Mouse (Mus musculus) NIH3T3 (cell line): ENCODE data around the gene Dnajb14.
"Not testable (repeated sequence)": the region's sequence is repeated elsewhere in the genome, so short reads cannot be mapped to it uniquely, and the experiment has no call there.

Source experiments
- DNase-seq: peaks from one replicate; pipeline ENCODE4 v3.0.0-alpha.2; 2012; ENCODE audit warnings: low read depth

Gene Dnajb14

DNA sequence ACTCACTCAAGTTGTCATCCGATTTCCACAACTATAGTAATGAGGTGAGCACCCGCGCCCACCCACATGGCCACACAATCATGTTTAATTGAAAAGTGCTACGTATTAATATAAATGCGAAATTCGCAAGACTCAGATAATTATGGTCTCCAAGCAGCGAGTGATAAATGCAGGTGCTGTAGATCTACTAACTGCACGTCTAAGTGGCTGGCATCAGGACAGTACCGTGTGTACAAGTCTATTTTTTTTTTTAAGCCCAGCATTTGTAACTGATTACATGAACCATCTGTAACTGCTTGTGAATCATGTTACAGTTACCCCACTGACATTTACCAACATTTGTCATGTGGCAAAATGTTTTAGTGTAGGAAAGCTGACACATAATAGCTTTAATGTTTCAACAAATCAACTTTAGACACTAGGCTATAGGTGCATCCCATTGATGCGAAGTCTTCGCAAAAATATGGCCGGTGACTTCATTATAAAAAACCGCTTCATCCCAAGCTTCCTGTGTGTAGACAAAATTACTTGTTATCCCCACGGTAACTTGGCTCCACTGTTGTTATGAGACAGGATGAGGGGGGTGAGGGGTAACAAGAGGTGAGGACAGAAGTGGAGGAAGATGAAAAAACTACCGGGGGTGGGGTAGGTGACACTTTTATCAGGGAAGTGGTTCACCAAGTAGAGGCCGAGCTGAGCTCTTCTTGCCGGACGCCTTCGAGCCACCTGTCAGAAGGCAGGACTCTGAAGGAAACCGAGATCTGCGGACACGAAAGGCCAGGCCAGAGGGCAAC, 3.9 kb upstream of the Dnajb14 start:
- peak; percentile 71 for DNase-seq

DNA sequence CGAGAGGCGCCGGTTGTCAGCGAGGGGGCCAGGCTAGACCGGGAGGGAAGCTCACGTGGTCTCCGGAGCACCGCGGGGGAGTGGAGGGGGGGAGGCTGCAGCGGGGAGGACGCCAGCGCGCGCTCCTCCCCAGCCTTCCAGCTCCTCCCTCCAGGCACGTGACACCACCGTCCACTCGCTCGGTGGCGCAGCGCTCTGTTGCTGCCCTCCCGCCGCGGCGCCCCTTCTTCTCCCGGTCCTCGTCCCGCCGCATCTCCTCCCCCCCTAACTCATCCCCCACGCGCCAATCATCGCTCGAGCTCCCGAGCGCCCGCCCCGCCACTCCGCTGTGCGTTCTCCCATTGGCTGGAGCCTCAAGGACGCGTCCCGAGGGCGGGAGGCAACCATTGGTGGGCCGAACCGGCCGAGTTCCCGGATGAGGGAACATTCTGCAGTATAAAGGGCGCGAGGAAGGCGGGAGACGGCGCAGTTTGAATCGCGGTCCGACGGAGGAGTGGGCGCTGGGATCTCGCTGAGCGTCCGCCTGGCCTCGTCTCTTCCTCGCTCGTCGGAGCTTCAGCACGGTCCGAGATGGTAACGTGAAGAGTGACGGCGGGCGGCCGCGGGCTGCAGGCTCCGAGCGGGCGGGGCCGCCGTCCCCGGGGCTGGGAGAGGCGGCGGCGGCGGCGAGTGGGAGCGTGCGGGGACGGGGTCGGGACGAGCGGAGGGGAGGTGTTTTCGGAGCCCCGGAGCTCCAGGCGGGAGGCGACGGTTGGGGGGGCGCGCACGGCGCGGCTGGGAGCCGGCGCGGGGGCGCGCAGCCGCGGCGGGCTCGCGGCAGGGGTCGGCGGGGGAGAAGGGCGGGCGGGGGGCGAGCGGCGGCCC, 3.1 kb upstream of the Dnajb14 start, which contains the start of gene H2afz:
Gene H2afz (plus strand): TSS at position 364 of the 864 bp plus-strand sequence.
- peak; percentile 99 for DNase-seq

DNA sequence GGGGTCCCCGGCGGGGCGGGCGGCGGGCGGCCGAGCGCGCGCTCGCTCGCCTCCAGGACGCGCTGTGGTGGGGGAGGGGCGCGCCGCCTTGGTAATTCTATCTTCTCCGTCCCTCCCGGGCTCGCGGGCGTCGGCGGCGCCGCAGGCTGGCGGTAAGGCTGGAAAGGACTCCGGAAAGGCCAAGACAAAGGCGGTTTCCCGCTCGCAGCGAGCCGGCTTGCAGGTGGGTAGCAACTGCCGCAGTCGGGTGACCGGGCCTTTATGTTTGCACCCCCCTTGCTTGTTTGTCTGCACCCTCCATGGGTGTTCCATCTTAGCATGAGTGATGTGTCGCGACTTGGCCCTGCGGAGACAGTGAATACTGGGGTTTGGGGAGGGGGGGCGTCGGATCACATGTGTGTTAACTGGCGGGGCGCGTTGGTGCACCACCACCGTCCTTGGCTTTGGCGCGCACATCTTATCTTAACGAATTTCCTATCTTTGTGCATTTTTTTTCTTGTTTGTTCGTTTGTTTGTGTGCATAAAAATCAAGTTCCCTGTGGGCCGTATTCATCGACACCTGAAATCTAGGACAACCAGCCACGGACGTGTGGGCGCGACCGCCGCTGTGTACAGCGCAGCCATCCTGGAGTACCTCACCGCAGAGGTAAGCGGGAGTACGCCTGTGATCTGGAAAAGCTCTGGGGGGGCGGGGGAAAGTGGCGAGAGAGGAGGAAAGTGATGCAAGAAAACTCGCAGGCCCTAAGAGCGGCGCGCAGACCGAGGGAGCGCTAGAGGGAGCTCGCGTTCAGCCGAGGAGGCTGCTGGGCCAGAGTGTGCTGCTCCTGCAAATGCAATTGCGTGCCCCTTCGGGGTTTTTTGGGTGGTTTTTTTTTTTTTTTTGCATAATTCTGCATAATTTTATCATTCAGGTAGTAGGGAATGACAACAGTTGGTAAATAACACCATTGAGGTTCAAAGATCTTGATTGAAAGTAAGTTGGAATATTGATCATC, 2.2 kb upstream of the Dnajb14 start:
- peak; percentile 97 for DNase-seq

DNA sequence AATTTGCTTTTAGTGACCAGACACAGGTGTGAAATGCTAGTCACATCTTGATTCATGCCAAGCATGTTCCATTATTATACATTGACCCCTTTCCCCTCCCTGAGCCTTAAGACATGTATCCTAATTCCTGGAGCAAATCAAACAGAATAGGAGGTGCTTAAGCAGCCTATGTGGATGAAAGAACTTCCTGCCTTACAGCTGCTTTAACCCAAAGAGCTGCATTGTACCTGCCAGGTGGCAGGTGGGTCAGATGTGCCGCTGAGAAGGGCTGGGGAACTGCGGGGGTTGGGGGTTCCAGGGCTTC, 390 bp upstream of the Dnajb14 start:
- no peak for DNase-seq

GRCm38 (mm10) chr3:137868094-137868913, 829 bp downstream of the Dnajb14 start:
- DNase-seq = no peak

GRCm38 (mm10) chr3:137869395-137869794, 1.9 kb downstream of the Dnajb14 start:
- DNase-seq = no peak

DNA sequence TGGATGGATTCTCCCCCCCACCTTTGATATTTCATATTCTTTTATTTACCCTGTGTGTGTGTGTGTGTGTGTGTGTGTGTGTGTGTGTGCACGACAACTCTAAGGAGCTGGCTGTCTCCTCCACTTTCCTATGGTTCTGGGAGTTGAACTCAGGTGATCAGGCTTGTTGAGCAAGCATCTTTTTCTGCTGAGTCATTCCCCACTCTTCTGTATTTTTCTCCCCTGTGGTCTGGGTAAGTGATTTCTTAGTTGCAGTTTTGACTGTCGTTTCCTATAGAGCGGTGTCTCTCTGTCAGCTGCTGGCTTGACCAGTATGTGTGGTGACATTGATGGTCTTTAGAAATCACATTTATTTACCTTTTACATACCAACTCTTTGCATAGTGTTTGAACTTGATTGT, 11.8 kb downstream of the Dnajb14 start:
- DNase-seq = peak; percentile 49

DNA sequence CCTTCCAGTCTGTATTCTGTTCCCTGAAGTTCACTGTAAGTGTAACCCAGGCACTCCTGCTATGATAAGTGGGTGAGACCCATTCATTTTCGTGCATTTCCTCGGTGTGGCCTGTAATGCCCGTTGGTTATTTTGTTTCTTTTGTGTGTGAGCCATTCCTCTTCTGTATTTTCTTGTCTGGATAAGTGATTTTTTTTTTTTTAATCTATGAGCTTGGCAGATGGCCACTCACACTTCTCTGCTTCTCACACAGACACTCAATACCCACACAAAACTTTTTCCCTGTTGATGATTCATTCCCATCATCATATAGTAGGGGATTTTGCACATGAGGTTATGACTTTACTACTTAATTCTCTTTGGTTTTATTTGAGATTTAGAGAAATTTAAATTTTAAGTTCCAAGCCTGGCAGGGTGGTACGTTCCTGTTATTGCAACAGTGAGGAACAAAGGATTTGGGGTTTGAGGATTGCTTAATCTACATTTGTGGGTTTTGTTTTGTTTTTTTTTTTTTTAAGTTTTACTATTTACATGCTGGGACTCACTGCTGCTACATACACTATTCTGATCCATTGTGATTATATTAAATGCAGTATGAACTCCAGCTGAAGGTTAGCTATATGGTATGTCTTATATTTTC, 12.8 kb downstream of the Dnajb14 start:
- DNase-seq = peak; percentile 22

DNA sequence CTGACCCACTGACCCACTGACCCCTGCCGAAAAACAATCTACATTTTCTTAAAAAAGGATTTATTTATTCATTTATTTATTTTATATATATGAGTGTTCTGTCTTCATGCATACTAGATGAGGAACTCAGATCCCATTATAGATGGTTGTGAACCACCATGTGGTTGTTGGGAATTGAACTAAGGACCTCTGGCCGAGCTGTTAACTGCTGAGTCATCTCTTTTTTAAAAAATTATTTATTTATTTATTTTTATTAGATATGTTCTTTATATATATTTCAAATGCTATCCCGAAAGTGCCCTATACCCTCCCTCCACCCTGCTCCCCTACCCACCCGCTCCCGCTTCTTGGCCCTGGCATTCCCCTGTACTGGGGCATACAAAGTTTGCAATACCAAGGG, 13.6 kb downstream of the Dnajb14 start:
- DNase-seq = no peak

DNA sequence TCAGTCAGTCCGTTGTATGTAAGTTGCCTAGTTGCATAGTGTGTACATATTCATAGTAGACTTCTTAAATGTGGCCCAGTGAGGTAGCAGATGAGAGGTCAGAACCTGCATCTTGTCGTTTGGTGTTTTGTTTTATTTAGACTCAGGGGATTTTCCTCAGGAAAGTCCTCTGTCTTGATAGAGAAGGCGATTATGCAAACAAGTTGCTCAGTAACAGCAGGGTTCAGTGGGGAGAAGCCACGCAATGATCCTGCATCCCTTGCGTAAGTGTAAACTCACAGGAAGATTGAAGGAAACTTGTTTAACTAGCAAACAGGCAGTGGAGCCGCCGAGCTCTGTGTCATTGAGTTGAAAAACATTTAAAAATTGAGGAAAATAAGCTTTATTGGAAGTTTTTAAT, 20.5 kb downstream of the Dnajb14 start:
- DNase-seq = no peak

- DNase-seq = no peak
Observed at GRCm38 (mm10) chr3:137891089-137891488, 23.6 kb downstream of the Dnajb14 start.

- DNase-seq = no peak
Observed at GRCm38 (mm10) chr3:137892118-137892517, 24.6 kb downstream of the Dnajb14 start.

DNA sequence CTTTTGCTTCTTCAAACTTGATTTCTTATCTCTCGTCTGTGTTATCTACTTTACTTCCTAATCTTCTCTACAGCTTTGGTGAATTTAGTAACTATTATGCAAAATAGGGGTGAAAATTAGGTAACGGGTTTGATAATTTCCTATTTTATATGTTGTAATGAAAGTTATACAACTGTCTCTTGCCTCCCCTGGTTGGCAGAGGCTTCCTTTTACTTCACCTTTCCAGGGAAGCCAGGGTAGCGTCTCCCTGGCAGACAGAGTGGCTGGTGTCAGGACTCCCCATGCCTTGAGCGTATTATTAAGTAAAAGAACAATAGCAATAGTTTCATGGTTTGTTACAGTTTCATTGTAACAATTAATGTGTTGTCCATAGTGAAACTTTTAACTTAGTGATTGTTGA, 26.3 kb downstream of the Dnajb14 start:
- DNase-seq = no peak

DNA sequence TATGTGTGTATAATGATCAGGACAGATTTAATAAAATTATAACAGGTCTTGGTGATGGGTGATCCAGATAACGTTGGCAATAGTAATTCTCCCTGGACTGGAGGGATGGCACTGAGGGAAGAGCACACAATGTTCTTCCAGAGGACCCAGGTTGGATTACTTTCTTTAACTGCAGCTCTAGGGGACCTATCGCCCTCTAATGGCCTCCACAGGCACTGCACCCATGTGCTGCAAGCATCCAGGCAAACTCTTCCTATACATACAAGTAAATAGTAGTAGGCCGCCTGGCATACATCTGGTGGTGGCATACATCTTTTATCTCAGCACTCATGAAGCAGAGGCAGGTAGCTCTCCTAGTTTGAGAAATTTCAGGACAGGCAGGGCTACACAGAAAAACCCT, 27.7 kb downstream of the Dnajb14 start:
- DNase-seq = peak; percentile 36

DNA sequence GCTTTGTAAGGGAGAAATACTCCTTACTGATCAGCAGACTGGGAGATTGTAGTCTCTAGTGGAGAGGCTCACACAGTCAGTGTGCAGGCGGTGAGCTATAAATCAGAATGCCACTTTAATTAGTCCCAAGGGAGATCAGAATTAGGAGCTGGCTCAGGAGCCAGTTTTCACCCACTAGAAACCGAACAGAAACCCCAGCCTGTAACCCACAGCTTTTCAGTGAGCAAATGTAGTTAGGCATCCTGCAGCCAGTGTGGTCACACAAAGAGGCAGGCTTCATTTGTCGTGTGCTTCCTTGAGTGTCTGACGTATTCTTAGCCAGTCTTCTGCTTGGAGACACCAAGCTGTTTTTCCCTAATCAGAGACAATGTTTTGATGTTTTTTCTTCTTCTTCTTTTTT, 28.9 kb downstream of the Dnajb14 start:
- no peak for DNase-seq

DNA sequence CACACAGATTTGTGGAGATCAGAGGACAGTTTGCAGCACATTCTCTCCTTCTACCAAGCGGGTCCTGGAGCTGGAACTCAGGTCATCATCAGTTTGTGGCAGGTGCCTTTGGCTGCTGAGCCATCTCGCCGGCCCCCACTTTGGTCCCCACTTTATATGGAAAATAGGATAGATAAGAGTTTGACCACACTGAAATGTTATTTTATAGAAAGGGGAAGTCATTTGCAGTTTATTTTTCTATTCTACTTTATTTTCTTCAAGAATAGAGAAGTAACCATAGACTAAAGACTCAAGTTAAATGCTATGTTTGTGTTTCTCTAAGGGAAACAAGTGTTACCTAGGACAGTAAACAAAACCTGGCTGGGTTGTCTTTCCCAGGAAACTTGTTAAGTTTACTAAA, 29.4 kb downstream of the Dnajb14 start:
- no peak for DNase-seq

GRCm38 (mm10) chr3:137897685-137898084, 30.2 kb downstream of the Dnajb14 start:
- DNase-seq = no peak

DNA sequence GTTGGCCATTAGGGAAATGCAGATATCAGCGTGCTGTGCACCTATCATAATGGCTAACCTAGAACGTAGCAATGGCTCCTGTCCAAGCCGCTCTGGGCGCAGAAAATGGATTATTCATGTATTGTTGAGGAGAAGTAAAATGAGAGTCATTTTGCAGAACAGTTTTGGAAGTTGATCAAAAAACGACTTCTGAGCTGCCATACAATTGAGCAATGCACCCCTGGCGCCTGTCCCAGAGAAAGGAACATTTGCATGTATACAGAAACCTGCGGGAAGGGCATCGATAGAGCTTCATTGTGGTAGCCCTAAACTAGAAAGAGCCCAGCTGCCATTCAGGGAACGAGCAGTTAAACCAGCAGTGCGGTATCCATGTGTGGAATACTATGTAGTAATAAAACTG, 32.7 kb downstream of the Dnajb14 start:
- DNase-seq = peak; percentile 80

- DNase-seq = no peak
Observed at GRCm38 (mm10) chr3:137913093-137913492, 45.6 kb downstream of the Dnajb14 start.

DNA sequence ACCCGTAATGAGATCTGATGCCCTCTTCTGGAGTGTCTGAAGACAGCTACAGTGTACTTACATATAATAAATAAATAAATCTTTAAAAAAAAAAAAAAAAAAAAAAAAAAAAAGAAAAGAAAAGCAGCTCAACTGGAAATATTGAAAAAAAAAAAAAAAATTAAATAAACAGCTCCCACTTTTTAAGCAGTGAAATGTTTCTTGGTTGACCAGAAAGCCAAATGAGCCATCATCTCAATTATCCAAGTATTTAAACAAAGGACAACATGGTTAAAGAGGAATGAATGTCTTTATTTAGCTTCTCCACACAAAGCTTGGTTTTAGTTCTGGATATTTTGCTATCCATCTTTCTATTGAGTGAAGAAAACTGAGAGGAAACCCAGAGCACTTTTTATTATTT, 47.1 kb downstream of the Dnajb14 start:
- DNase-seq = not testable (repeated sequence)

DNA sequence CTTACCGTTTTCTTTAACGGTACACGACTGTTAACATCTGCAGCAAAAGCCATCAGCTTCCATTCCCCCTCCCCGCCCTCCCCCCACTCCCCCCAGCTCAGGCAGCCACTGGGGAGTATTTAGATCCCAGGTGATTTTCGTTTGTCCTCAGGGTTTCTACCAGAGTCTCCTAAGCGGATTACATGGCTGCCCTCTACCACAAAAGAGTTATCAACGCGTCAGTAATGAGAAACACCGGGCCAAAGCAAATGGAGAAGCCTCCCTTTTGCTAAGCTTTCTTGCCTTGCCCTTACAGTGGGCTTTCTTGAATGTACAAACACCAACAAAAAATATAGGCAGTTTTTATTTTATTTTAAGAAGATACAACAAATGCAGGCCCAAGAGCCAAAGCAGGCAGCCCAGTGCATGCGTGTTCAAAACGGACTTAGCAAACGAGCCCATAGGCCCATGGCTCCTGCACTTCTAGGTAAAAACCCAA, 50.3 kb downstream of the Dnajb14 start:
- no peak for DNase-seq
